Mouse (Mus musculus) small intestine, adult 2 months (tissue): ENCODE results near the gene Cnih2.

Experiments used
- CTCF ChIP-seq: fragments of 200-500 bp; IDR thresholded peaks from 2 replicates; pipeline ENCODE4 v1.5.1; 2012; ENCODE audit warnings: low read depth, mild to moderate bottlenecking, control low read depth, inconsistent platforms, low read length, moderate library complexity, mixed read lengths; ENCODE audit not compliant: insufficient replicate concordance, insufficient read length; ENCODE audit errors: extremely low read depth
- POLR2A ChIP-seq: fragments of 200-500 bp; IDR thresholded peaks from 2 replicates; pipeline ENCODE4 v1.6.1; 2012; ENCODE audit warnings: low read depth, mild to moderate bottlenecking, control low read depth, inconsistent platforms, low read length, moderate library complexity

DNA sequence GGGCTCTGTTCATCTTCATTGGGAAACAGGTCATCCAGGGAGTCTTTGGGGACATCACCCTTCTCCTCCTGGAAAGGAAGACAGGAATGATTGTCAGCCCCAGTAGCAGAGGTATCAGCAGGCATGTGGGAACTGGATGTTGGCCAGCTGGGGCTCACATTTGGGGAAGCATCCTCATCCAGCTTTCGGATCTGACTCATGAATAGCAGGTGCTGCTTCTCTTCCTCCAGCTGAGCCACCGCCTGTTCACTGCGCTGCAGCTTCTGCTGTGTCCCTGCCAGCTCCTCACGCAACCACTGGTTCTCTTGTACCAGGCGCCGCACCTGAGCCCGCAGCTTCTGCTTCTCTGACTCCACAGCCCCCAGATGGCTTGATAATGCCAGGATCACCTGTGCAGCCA lies 15.5 kb upstream of the Cnih2 start:
- TF ChIP-seq POLR2A (no peak), CTCF (no peak)
